Mouse (Mus musculus): ENCODE measurements around the gene Them7.

The Them7 gene

GRCm38 (mm10) chr2:105375705-105376104 lies 151.6 kb downstream of the Them7 start:
- DNase-seq (ENCODE audit: low spot score), result no peak

- no peak for DNase-seq (ENCODE audit: low spot score)
These were observed 155.6 kb downstream of the Them7 start for GRCm38 (mm10) chr2:105379682-105380081.

- no peak for DNase-seq (ENCODE audit: low spot score)
These were observed 156.7 kb downstream of the Them7 start for GRCm38 (mm10) chr2:105380757-105381319.

GRCm38 (mm10) chr2:105383063-105383462 lies 158.9 kb downstream of the Them7 start:
- no peak for DNase-seq (ENCODE audit: low spot score)

- no peak for DNase-seq (ENCODE audit: low spot score)
These were observed 160.9 kb downstream of the Them7 start for GRCm38 (mm10) chr2:105384998-105385397.

GRCm38 (mm10) chr2:105386418-105386817 lies 162.3 kb downstream of the Them7 start:
- no peak for DNase-seq (ENCODE audit: low spot score)

- no peak for DNase-seq (ENCODE audit: low spot score)
These were observed 165.1 kb downstream of the Them7 start for GRCm38 (mm10) chr2:105389007-105389890.

- no peak for DNase-seq (ENCODE audit: low spot score)
These were observed 166.7 kb downstream of the Them7 start for GRCm38 (mm10) chr2:105390653-105391413.

- DNase-seq (ENCODE audit: low spot score), result no peak
These were observed 167.3 kb downstream of the Them7 start for GRCm38 (mm10) chr2:105391414-105391784.

- no peak for DNase-seq (ENCODE audit: low spot score)
These were observed 168.4 kb downstream of the Them7 start for GRCm38 (mm10) chr2:105392514-105392913.

- DNase-seq (ENCODE audit: low spot score), result no peak
These were observed 170.3 kb downstream of the Them7 start for GRCm38 (mm10) chr2:105394375-105394774.

- no peak for DNase-seq (ENCODE audit: low spot score)
These were observed 171.9 kb downstream of the Them7 start for GRCm38 (mm10) chr2:105396066-105396465.

GRCm38 (mm10) chr2:105397446-105398211 lies 173.5 kb downstream of the Them7 start:
- DNase-seq (ENCODE audit: low spot score), result no peak

GRCm38 (mm10) chr2:105398636-105399084 lies 174.5 kb downstream of the Them7 start:
- DNase-seq (ENCODE audit: low spot score), result peak; percentile 10

- peak; percentile 29 for DNase-seq (ENCODE audit: low spot score)
These were observed 175.2 kb downstream of the Them7 start, which contains the start of gene Rcn1 for GRCm38 (mm10) chr2:105399085-105399891. Gene Rcn1 (minus strand): TSS chr2:105399319.

GRCm38 (mm10) chr2:105400558-105400957 lies 176.4 kb downstream of the Them7 start:
- no peak for DNase-seq (ENCODE audit: low spot score)

- DNase-seq (ENCODE audit: low spot score), result no peak
These were observed 178.1 kb downstream of the Them7 start for GRCm38 (mm10) chr2:105402180-105402579.

- no peak for DNase-seq (ENCODE audit: low spot score)
These were observed 184.4 kb downstream of the Them7 start for GRCm38 (mm10) chr2:105408511-105408910.

GRCm38 (mm10) chr2:105409253-105409652 lies 185.1 kb downstream of the Them7 start:
- no peak for DNase-seq (ENCODE audit: low spot score)

- no peak for DNase-seq (ENCODE audit: low spot score)
These were observed 190.2 kb downstream of the Them7 start for GRCm38 (mm10) chr2:105414309-105414708.
